Mouse (Mus musculus) C2C12 (cell line): ENCODE measurements around the gene Myof.

Source experiments
- CEBPB ChIP-seq: IDR thresholded peaks from one replicate; pipeline ENCODE4 v1.6.1; 2011; ENCODE audit warnings: low read depth, mild to moderate bottlenecking, control low read depth, moderate library complexity
- CTCF ChIP-seq: IDR thresholded peaks from one replicate; pipeline ENCODE4 v1.5.1; 2011; ENCODE audit not compliant: control insufficient read depth, insufficient read depth, insufficient read length
- FOSL1 ChIP-seq: IDR thresholded peaks from one replicate; pipeline ENCODE4 v1.8.0; 2011; ENCODE audit warnings: mild to moderate bottlenecking, low read length; ENCODE audit not compliant: poor library complexity, insufficient read depth, severe bottlenecking
- MAX ChIP-seq: IDR thresholded peaks from one replicate; pipeline ENCODE4 v1.6.1; 2011; ENCODE audit warnings: mild to moderate bottlenecking, control low read depth
- MYOD1 ChIP-seq: IDR thresholded peaks from one replicate; pipeline ENCODE4 v1.6.1; 2011; ENCODE audit warnings: low read depth; ENCODE audit not compliant: control insufficient read depth, insufficient read length
- USF1 ChIP-seq: IDR thresholded peaks from one replicate; pipeline ENCODE4 v1.6.1; 2011; ENCODE audit warnings: low read depth, mild to moderate bottlenecking, control low read depth, moderate library complexity

GRCm38 (mm10) chr19:38045198-38045597 lies 1.8 kb upstream of the Myof start:
- TF ChIP-seq USF1 (no peak), CTCF (no peak), CEBPB (no peak), MYOD1 (no peak), MAX (no peak), FOSL1 (no peak)
